Mouse (Mus musculus) hindbrain, embryonic 10.5 days (tissue): Measurements from ENCODE around the gene Ppfia4. TPM values are rescaled to one million over a fixed set of nuclear protein-coding genes. Genes with fewer than 3 reads are reported as not detected.
A peak's percentile ranks its signal among the peaks of the same experiment; 100 is the strongest.

Experiments used
- DNase-seq: peaks from one replicate; pipeline ENCODE4 v3.0.0-alpha.2; 2017; ENCODE audit warnings: low spot score
- H3K27ac ChIP-seq: fragments of 300-500 bp; sonication (generic); 2 replicates; pipeline ENCODE4 v1.5.1; 2016; ENCODE audit warnings: mild to moderate bottlenecking, moderate library complexity
- H3K27me3 ChIP-seq: fragments of 300-500 bp; sonication (generic); 2 replicates; pipeline ENCODE4 v1.6.1; 2016; ENCODE audit warnings: mild to moderate bottlenecking; ENCODE audit not compliant: poor library complexity, insufficient read depth, severe bottlenecking
- H3K36me3 ChIP-seq: fragments of 300-500 bp; sonication (generic); 2 replicates; pipeline ENCODE4 v1.6.1; 2016; ENCODE audit warnings: mild to moderate bottlenecking, moderate library complexity
- H3K4me1 ChIP-seq: fragments of 300-500 bp; sonication (generic); replicated peaks from 2 replicates; pipeline ENCODE4 v1.6.1; 2016; ENCODE audit warnings: mild to moderate bottlenecking
- H3K4me3 ChIP-seq: fragments of 300-500 bp; sonication (generic); 2 replicates; pipeline ENCODE4 v1.5.1; 2016; ENCODE audit warnings: mild to moderate bottlenecking, moderate library complexity
- H3K9me3 ChIP-seq: fragments of 300-500 bp; sonication (generic); 2 replicates; pipeline ENCODE4 v1.6.1; 2016; ENCODE audit warnings: mild to moderate bottlenecking, moderate library complexity
- WGBS: fragments of 180-500 bp; shearing (Covaris S2); methylation state at CpG from one replicate; pipeline ENCODE4 v1.1.7; 2016; 5-methylcytosine and 5-hydroxymethylcytosine counted together
- polyA plus RNA-seq: library from polyadenylated mRNA; unstranded; fragments of >200 nt; fragmentation: Nextera tagmentation; extraction: Ambion mirVana; gene quantifications from 2 replicates; pipeline ENCODE4 v1.2.1, GENCODE M21; 2016

Gene Ppfia4
- polyA plus RNA-seq, 1 experiment from 2014 or later: 4.1 TPM

- Histone ChIP-seq H3K4me1 (peaks cover 28% of the 10 kb centered on the region), H3K27me3 (no peaks in the 10 kb centered on the region), H3K36me3 (no peaks in the 10 kb centered on the region), H3K9me3 (no peaks in the 10 kb centered on the region), H3K27ac (no peak overlapping the region), H3K4me3 (no peak overlapping the region)
- DNase-seq: no peak
- WGBS: 76% methylated on average over 13 of the region's 13 CpGs
These were observed 2.6 kb upstream of the Ppfia4 start for GRCm38 (mm10) chr1:134335211-134335923.

GRCm38 (mm10) chr1:134334111-134334827, 1.5 kb upstream of the Ppfia4 start:
- no peaks in the 10 kb centered on the region for H3K9me3 ChIP-seq
- no peak for DNase-seq
- no peaks in the 10 kb centered on the region for H3K27me3 ChIP-seq
- H3K4me3 ChIP-seq: no peak overlapping the region
- H3K36me3 ChIP-seq: no peaks in the 10 kb centered on the region
- WGBS: 77% methylated on average over 7 of the region's 7 CpGs
- peaks cover 28% of the 10 kb centered on the region for H3K4me1 ChIP-seq
- H3K27ac ChIP-seq: 0 out of 2 replicates have a peak overlapping the region, but pooled peaks have one; percentile 30

- H3K27ac ChIP-seq: no peak overlapping the region
- DNase-seq: no peak
- WGBS: 83% methylated on average over 10 of the region's 10 CpGs
- H3K9me3 ChIP-seq: no peaks in the 10 kb centered on the region
- no peaks in the 10 kb centered on the region for H3K27me3 ChIP-seq
- no peaks in the 10 kb centered on the region for H3K36me3 ChIP-seq
- H3K4me3 ChIP-seq: no peak overlapping the region
- H3K4me1 ChIP-seq: peaks cover 28% of the 10 kb centered on the region
These were observed 813 bp upstream of the Ppfia4 start for GRCm38 (mm10) chr1:134333371-134334110.

DNA sequence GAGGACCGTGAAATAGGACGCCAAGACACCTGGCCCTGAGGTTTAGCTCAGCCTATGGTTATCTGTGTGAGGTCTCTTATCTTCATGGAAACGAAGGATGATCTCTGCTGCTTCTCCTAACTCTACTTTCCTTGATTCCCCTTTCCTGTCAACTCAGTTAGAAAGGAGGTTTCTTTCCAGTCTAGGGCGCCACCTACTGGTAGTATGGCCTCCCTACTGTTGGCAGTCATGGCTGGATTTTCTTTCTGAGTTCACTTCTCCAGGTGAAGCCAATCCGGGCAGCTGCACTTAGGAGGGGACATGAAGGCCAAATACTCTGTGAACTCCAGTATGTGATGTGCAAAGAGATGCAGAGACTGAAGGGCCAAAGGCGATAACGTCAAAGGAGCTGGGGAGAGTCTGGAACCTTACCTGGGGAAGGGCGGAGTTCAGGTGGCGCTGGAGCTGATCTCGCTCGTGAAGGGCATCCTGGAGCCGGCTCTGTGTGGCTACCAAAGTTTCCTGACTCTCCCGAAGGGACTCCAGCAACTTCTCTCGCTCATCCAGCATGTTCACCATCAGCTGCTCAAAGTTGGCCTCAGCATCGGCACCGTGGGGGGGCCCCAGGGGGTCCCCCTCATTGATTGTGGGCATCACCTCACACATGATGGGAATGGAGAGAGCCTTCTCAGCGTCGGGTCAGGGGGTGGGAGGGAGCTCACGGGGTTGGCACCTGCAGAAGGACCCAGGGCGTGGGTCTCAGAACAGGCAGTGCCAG, 671 bp downstream of the Ppfia4 start:
- Histone ChIP-seq H3K27me3 (no peaks in the 10 kb centered on the region), H3K9me3 (no peaks in the 10 kb centered on the region), H3K27ac (no peak overlapping the region), H3K4me3 (no peak overlapping the region), H3K4me1 (peaks cover 26% of the 10 kb centered on the region), H3K36me3 (no peaks in the 10 kb centered on the region)
- WGBS: 60% methylated on average over 20 of the region's 20 CpGs
- peak; percentile 79 for DNase-seq

- WGBS: 94% methylated on average over 12 of the region's 12 CpGs
- Histone ChIP-seq H3K9me3 (no peaks in the 10 kb centered on the region), H3K27ac (no peak overlapping the region)
These were observed 5.8 kb downstream of the Ppfia4 start for GRCm38 (mm10) chr1:134326841-134327346.

DNA sequence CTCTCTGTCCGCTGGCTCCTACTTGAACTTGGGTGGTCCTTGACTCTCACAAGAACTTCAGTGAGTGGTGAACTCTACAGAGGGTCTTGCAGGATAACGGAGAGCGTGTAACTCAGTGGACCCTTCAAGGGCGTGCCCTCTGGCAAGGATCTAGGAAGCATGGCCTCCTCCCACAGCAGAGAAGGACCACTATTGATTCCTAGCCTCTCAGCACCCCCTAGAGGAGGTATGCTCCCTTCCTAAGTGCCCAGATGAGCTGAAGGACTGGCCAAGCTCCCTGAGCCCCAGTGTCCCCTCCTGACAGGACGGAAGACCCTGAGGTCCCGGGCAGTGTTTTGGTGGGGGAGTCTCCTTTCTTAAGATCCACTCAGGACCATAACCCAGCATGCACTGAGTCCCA, 10.1 kb downstream of the Ppfia4 start:
- Histone ChIP-seq H3K4me1 (peaks cover 14% of the 10 kb centered on the region), H3K4me3 (no peak overlapping the region), H3K27me3 (no peaks in the 10 kb centered on the region), H3K27ac (no peak overlapping the region), H3K9me3 (no peaks in the 10 kb centered on the region), H3K36me3 (no peaks in the 10 kb centered on the region)
- WGBS: 87% methylated on average over 6 of the region's 6 CpGs
- DNase-seq: no peak

More at GRCm38 (mm10) chr1:134326841-134327346, 5.8 kb downstream of the Ppfia4 start:
- Histone ChIP-seq H3K4me1 (no peaks in the 10 kb centered on the region), H3K4me3 (no peak overlapping the region), H3K36me3 (no peaks in the 10 kb centered on the region), H3K27me3 (no peaks in the 10 kb centered on the region)
- no peak for DNase-seq

DNA sequence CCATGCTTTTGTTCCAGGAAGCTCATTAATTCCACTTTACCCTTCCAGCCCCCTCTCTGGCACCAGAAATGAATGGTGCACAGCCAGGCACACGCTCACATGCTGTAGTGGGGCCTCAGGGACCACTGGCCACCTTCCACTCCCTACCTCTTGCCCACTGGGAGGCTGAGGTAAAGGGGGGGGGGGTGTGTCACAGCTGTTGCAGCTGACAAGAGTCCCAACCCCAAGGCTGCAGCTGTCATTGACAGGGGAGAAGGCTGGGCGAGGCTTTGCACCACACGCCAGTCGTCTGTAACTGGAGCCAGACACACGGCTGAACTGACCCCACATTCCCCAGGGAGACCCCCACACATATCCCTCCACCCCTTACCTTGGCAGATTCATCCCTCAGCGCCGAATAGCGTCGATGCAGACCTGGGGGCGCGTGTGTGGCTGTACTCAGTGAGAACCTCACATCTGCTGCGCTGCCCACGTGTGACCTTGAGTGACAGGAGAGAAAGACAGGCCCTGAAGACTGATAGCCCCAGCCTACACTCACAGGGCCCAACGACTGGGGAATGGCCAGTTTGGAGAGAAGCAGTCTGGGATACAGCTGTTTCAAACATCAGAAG, 11.9 kb downstream of the Ppfia4 start:
- Histone ChIP-seq H3K4me1 (peaks cover 18% of the 10 kb centered on the region), H3K27me3 (no peaks in the 10 kb centered on the region), H3K9me3 (no peaks in the 10 kb centered on the region), H3K4me3 (no peak overlapping the region), H3K36me3 (no peaks in the 10 kb centered on the region; the same call in 1 of the 2 replicates), H3K27ac (peak overlapping the region; percentile 50)
- DNase-seq: no peak
- 54% methylated on average over 14 of the region's 14 CpGs for WGBS

- no peak for DNase-seq
- Histone ChIP-seq H3K27ac (no peak overlapping the region), H3K4me3 (no peak overlapping the region), H3K9me3 (no peaks in the 10 kb centered on the region), H3K27me3 (no peaks in the 10 kb centered on the region), H3K4me1 (peaks cover 21% of the 10 kb centered on the region), H3K36me3 (no peaks in the 10 kb centered on the region; the same call in 1 of the 2 replicates)
- 84% methylated on average over 5 of the region's 5 CpGs for WGBS
These were observed 14.5 kb downstream of the Ppfia4 start for GRCm38 (mm10) chr1:134318261-134318660.

- 87% methylated on average over 9 of the region's 9 CpGs for WGBS
These were observed 16.4 kb downstream of the Ppfia4 start for GRCm38 (mm10) chr1:134316361-134316760.

GRCm38 (mm10) chr1:134315181-134315580, 17.5 kb downstream of the Ppfia4 start:
- DNase-seq: no peak
- Histone ChIP-seq H3K4me3 (no peak overlapping the region), H3K9me3 (no peaks in the 10 kb centered on the region), H3K27me3 (no peaks in the 10 kb centered on the region), H3K4me1 (peaks cover 10% of the 10 kb centered on the region; the same call in 1 of the 2 replicates), H3K36me3 (peaks cover 3% of the 10 kb centered on the region; the same call in 1 of the 2 replicates), H3K27ac (no peak overlapping the region)
- 88% methylated on average over 5 of the region's 5 CpGs for WGBS

More at GRCm38 (mm10) chr1:134316361-134316760, 16.4 kb downstream of the Ppfia4 start:
- Histone ChIP-seq H3K36me3 (peaks cover 3% of the 10 kb centered on the region; the same call in 1 of the 2 replicates), H3K27me3 (no peaks in the 10 kb centered on the region), H3K4me1 (peaks cover 21% of the 10 kb centered on the region), H3K4me3 (no peak overlapping the region), H3K9me3 (no peaks in the 10 kb centered on the region), H3K27ac (0 out of 2 replicates have a peak overlapping the region, but pooled peaks have one; percentile 12)
- no peak for DNase-seq

GRCm38 (mm10) chr1:134311760-134312159, 21.0 kb downstream of the Ppfia4 start:
- Histone ChIP-seq H3K36me3 (peaks cover 6% of the 10 kb centered on the region; the same call in 1 of the 2 replicates), H3K4me3 (no peak overlapping the region), H3K9me3 (no peaks in the 10 kb centered on the region), H3K27me3 (no peaks in the 10 kb centered on the region), H3K27ac (no peak overlapping the region), H3K4me1 (peaks cover 16% of the 10 kb centered on the region)
- 92% methylated on average over 7 of the region's 7 CpGs for WGBS
- DNase-seq: no peak
